Mouse (Mus musculus): Measurements from ENCODE around the gene Klc1.
A peak's percentile ranks its signal among the peaks of the same experiment; 100 is the strongest.

GRCm38 (mm10) chr12:111816967-111817366 is 58.3 kb downstream of the Klc1 start:
- TF ChIP-seq POLR2A (IDR thresholded peaks at IDR 0.05; ENCODE audit: extremely low read depth, insufficient read depth, low read length) = 0 out of 2 replicates have a peak, but pooled peaks have one; percentile 37
- no peak for TF ChIP-seq CTCF (IDR thresholded peaks at IDR 0.05; ENCODE audit: low read depth, low read length)

Data from liver, adult 2 months (tissue).